16 mouse cellular contexts compared by ENCODE assay signal in genomic region chr3:152556919-152557318, GRCm38 (mm10).
DNase-seq lines count a peak whose midpoint lies in the region; ATAC-seq and TF ChIP-seq lines count a peak whose summit lies in the region.
"Had no signal": no experiment of that assay in that cellular context is flagged by ENCODE, and none has a peak within 500 bp of the region (broad histone marks: within the 10 kb centered on the region; RNA-seq: fewer than 3 reads in every experiment).

No protein-coding gene starts in this region.

- H3K4me2 ChIP-seq in heart, embryonic 12.5 days = no peak overlapping the region
- H3K4me2 ChIP-seq in lung, embryonic 14.5 days = no peak overlapping the region
- H3K4me2 ChIP-seq in liver, embryonic 14.5 days (ENCODE audit: low read depth) = no peak overlapping the region
- H3K4me2 ChIP-seq: hindbrain, embryonic 12.5 days; neural tube, embryonic 13.5 days had no signal

- peak; percentile 41 for DNase-seq in heart, adult 11 months
- no peak for DNase-seq in lung, embryonic 14.5 days
- no peak for DNase-seq in lung, postnatal 14 days
- DNase-seq in MEL-GATA-1-ER (ENCODE audit: extremely low read depth, low read depth) = peak; percentile 53
- DNase-seq in liver, embryonic 14.5 days (ENCODE audit: low read depth in 3 of 3, low spot score in 3 of 3) = no peak
- no peak for DNase-seq in adrenal gland, adult 2 months
- DNase-seq in natural killer cell, adult 2 months (ENCODE audit: low spot score in 2 of 2) = no peak
- DNase-seq: gastrocnemius, postnatal 10 days; kidney, adult 8-10 months; left cerebral cortex, postnatal 4 days; thymus, postnatal 36 days had no signal

- H3K4me1 ChIP-seq in heart, embryonic 12.5 days (replicated peaks) = 0 out of 2 replicates have a peak, but pooled peaks cover 9% of the 10 kb centered on the region
- H3K4me1 ChIP-seq in lung, embryonic 14.5 days (ENCODE audit: insufficient read depth) = peaks cover 6% of the 10 kb centered on the region
- H3K4me1 ChIP-seq in liver, embryonic 14.5 days (replicated peaks; ENCODE audit: control insufficient read depth in 2 of 2, insufficient read depth in 2 of 2, low read length in 1 of 2) = peaks cover 15 to 26% of the 10 kb centered on the region in 2 experiments
- H3K4me1 ChIP-seq: hindbrain, embryonic 12.5 days; neural tube, embryonic 13.5 days had no signal

- peak; percentile 52 for TF ChIP-seq CTCF in lung, embryonic 14.5 days (IDR thresholded peaks at IDR 0.05; ENCODE audit: low read depth)
- peak; percentile 54 for TF ChIP-seq CTCF in liver, embryonic 14.5 days (IDR thresholded peaks at IDR 0.05; ENCODE audit: low read depth)

- TF ChIP-seq EP300 in liver, embryonic 14.5 days (IDR thresholded peaks at IDR 0.05; ENCODE audit: low read depth) = no peak

- H3K9me3 ChIP-seq in heart, embryonic 12.5 days (replicated peaks) = no peaks in the 10 kb centered on the region
- H3K9me3 ChIP-seq in lung, embryonic 14.5 days (ENCODE audit: low read depth, low read length) = no peaks in the 10 kb centered on the region
- no peaks in the 10 kb centered on the region for H3K9me3 ChIP-seq in liver, embryonic 14.5 days (ENCODE audit: control insufficient read depth, low read length)
- H3K9me3 ChIP-seq: hindbrain, embryonic 12.5 days; neural tube, embryonic 13.5 days had no signal

- no peak overlapping the region for H3K4me3 ChIP-seq in heart, embryonic 12.5 days
- no peak overlapping the region for H3K4me3 ChIP-seq in lung, embryonic 14.5 days (ENCODE audit: low read depth, low read length)
- no peak overlapping the region for H3K4me3 ChIP-seq in liver, embryonic 14.5 days (ENCODE audit: insufficient read depth in 1 of 2, low read depth in 2 of 2, low read length in 2 of 2)
- H3K4me3 ChIP-seq: hindbrain, embryonic 12.5 days; neural tube, embryonic 13.5 days had no signal

- H3K27ac ChIP-seq in heart, embryonic 12.5 days (ENCODE audit: poor library complexity, severe bottlenecking) = no peak overlapping the region
- H3K27ac ChIP-seq in lung, embryonic 14.5 days (ENCODE audit: low read depth) = no peak overlapping the region
- H3K27ac ChIP-seq in liver, embryonic 14.5 days = no peak overlapping the region
- H3K27ac ChIP-seq: hindbrain, embryonic 12.5 days; neural tube, embryonic 13.5 days had no signal

- no peak for ATAC-seq in heart, embryonic 12.5 days (ENCODE audit: insufficient number of reproducible peaks, low FRiP score)
- ATAC-seq in lung, embryonic 14.5 days (ENCODE audit: insufficient read depth) = no peak
- ATAC-seq in liver, embryonic 14.5 days (ENCODE audit: insufficient read depth) = no peak
- ATAC-seq: forebrain, embryonic 16.5 days; midbrain, embryonic 16.5 days had no signal

- H3K9ac ChIP-seq in heart, embryonic 12.5 days = no peak overlapping the region
- H3K9ac ChIP-seq in lung, embryonic 14.5 days = no peak overlapping the region
- H3K9ac ChIP-seq in liver, embryonic 14.5 days (replicated peaks) = no peak overlapping the region
- H3K9ac ChIP-seq: hindbrain, embryonic 12.5 days; neural tube, embryonic 13.5 days had no signal

- no peaks in the 10 kb centered on the region for H3K36me3 ChIP-seq in heart, embryonic 12.5 days
- H3K36me3 ChIP-seq in lung, embryonic 14.5 days (ENCODE audit: insufficient read depth) = no peaks in the 10 kb centered on the region
- no peaks in the 10 kb centered on the region for H3K36me3 ChIP-seq in liver, embryonic 14.5 days (replicated peaks; ENCODE audit: control insufficient read depth, insufficient read depth, low read depth)
- H3K36me3 ChIP-seq: hindbrain, embryonic 12.5 days; neural tube, embryonic 13.5 days had no signal

- WGBS in heart, embryonic 12.5 days = 94% methylated on average over 3 of the region's 3 CpGs
- 85% methylated on average over 3 of the region's 3 CpGs for WGBS in lung, embryonic 14.5 days
- 88% methylated on average over 3 of the region's 3 CpGs for WGBS in liver, embryonic 14.5 days (ENCODE audit: insufficient replicate concordance)

- H3K27me3 ChIP-seq in heart, embryonic 12.5 days (replicated peaks) = no peaks in the 10 kb centered on the region
- H3K27me3 ChIP-seq in lung, embryonic 14.5 days (ENCODE audit: insufficient read depth, low read length) = no peaks in the 10 kb centered on the region
- H3K27me3 ChIP-seq in liver, embryonic 14.5 days (ENCODE audit: control insufficient read depth, insufficient read depth, low read length) = no peaks in the 10 kb centered on the region
- H3K27me3 ChIP-seq: hindbrain, embryonic 12.5 days; neural tube, embryonic 13.5 days had no signal

Comparison
In these comparisons a context has a peak if more than half of its experiments do, and no peak if none do; other contexts are left out.
1. DNase-seq: peak in heart, adult 11 months (single experiment) and MEL-GATA-1-ER (single experiment); none in lung, embryonic 14.5 days (single experiment), lung, postnatal 14 days (single experiment), liver, embryonic 14.5 days (0 of 3), adrenal gland, adult 2 months (single experiment) and natural killer cell, adult 2 months (0 of 2).